Mouse (Mus musculus) midbrain, embryonic 14.5 days (tissue): ENCODE data around the gene Ndn. TPM values are rescaled to one million over a fixed set of nuclear protein-coding genes. Genes with fewer than 3 reads are reported as not detected.

Experiments
- ATAC-seq: fragments of 200-750 bp; cut with Nextera tagmentation; 2 replicates; pipeline ENCODE4 v1.8.0; 2017; ENCODE audit warnings: moderate number of reproducible peaks, moderate library complexity; ENCODE audit not compliant: low FRiP score, low TSS enrichment
- DNase-seq: peaks from one replicate; pipeline ENCODE4 v3.0.0-alpha.2; 2015
- H3K27ac ChIP-seq: fragments of 300-500 bp; sonication (generic); replicated peaks from 2 replicates; pipeline ENCODE4 v1.5.1; 2014; ENCODE audit warnings: mild to moderate bottlenecking, low read depth, low read length, moderate library complexity
- H3K27me3 ChIP-seq: fragments of 300-500 bp; sonication (generic); 2 replicates; pipeline ENCODE4 v1.6.1; 2014; ENCODE audit warnings: low read length, control low read depth, mixed read lengths; ENCODE audit not compliant: control insufficient read depth, insufficient read depth
- H3K36me3 ChIP-seq: fragments of 300-500 bp; sonication (generic); 2 replicates; pipeline ENCODE4 v1.6.1; 2014; ENCODE audit warnings: low read length, control low read depth; ENCODE audit not compliant: control insufficient read depth, insufficient read depth
- H3K4me1 ChIP-seq: fragments of 300-500 bp; sonication (generic); 2 replicates; pipeline ENCODE4 v1.6.1; 2014; ENCODE audit warnings: mild to moderate bottlenecking, antibody characterized with exemption, low read length, control low read depth; ENCODE audit not compliant: control insufficient read depth, insufficient read depth
- H3K4me2 ChIP-seq: fragments of 300-500 bp; sonication (generic); 2 replicates; pipeline ENCODE4 v1.6.1; 2014; ENCODE audit warnings: mild to moderate bottlenecking, low read length, moderate library complexity
- H3K4me3 ChIP-seq: fragments of 300-500 bp; sonication (generic); replicated peaks from 2 replicates; pipeline ENCODE4 v1.5.1; 2014; ENCODE audit warnings: low read depth, low read length
- H3K9ac ChIP-seq: fragments of 300-500 bp; sonication (generic); replicated peaks from 2 replicates; pipeline ENCODE4 v1.6.1; 2014; ENCODE audit warnings: mild to moderate bottlenecking, low read length, moderate library complexity
- H3K9me3 ChIP-seq: fragments of 300-500 bp; sonication (generic); 2 replicates; pipeline ENCODE4 v1.6.1; 2016; ENCODE audit warnings: low read length, control low read depth, mixed read lengths; ENCODE audit not compliant: control insufficient read depth
- WGBS: fragments of 180-500 bp; shearing (Covaris S2); extraction: QIAGEN DNeasy Blood & Tissue Kit; methylation state at CpG from one replicate; pipeline ENCODE4 v1.1.7; 2014; 5-methylcytosine and 5-hydroxymethylcytosine counted together
- polyA plus RNA-seq: library from polyadenylated mRNA; unstranded; fragments of >200 nt; fragmentation: Nextera tagmentation; extraction: Ambion mirVana; gene quantifications from 2 replicates; pipeline ENCODE4 v1.2.1, GENCODE M21; 2014

Gene Ndn
- polyA plus RNA-seq, 1 experiment from 2014 or later = 622 TPM

DNA sequence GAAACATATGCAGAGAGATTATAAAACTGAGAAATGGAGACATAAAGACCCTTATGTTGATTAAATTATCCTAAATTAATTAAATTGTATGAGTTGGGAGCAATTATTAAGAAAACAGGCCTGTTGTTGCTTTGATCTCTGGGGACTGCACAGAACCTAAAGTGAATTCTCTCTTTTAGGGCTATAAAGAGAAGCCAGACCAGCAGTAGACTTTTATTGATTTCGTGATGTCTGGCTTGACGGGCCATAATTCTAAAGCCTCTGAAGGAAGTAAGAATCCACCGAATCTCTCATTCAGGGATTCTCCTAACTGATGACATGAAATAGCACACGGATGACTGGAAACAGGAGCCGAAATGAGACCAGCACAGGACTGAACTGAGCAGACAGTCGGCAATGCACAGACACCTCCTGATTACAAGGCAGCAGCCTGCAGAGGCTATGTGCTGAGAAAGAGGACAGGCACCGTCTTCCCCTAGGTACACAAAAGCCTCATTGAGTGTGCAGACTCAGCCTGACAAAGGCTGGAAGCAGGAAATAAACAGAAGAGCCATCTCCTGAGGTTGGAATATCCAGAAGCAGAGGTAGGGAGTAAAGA lies 18.8 kb downstream of the Ndn start:
- peak overlapping the region; percentile 92 for H3K27ac ChIP-seq
- H3K27me3 ChIP-seq = no peaks in the 10 kb centered on the region
- peak overlapping the region; percentile 58 for H3K9ac ChIP-seq
- ATAC-seq = peak; percentile 55; the same call in 1 of the 2 replicates
- H3K9me3 ChIP-seq = no peaks in the 10 kb centered on the region
- peak overlapping the region; percentile 44 for H3K4me2 ChIP-seq
- H3K36me3 ChIP-seq = no peaks in the 10 kb centered on the region
- peak overlapping the region; percentile 26 for H3K4me3 ChIP-seq
- peak; percentile 68 for DNase-seq
- no peaks in the 10 kb centered on the region for H3K4me1 ChIP-seq
- WGBS = 51% methylated on average over 7 of the region's 7 CpGs

GRCm38 (mm10) chr7:62366730-62367129 lies 20.4 kb downstream of the Ndn start:
- Histone ChIP-seq H3K27ac (peak overlapping the region; percentile 75), H3K36me3 (no peaks in the 10 kb centered on the region), H3K4me1 (no peaks in the 10 kb centered on the region), H3K9me3 (no peaks in the 10 kb centered on the region), H3K9ac (peak overlapping the region; percentile 42; the same call in 1 of the 2 replicates), H3K4me3 (peak overlapping the region; percentile 7; the same call in 1 of the 2 replicates), H3K27me3 (no peaks in the 10 kb centered on the region), H3K4me2 (peak overlapping the region; percentile 46)
- no peak for ATAC-seq
- WGBS = 54% methylated on average over 8 of the region's 8 CpGs
- peak; percentile 67 for DNase-seq

DNA sequence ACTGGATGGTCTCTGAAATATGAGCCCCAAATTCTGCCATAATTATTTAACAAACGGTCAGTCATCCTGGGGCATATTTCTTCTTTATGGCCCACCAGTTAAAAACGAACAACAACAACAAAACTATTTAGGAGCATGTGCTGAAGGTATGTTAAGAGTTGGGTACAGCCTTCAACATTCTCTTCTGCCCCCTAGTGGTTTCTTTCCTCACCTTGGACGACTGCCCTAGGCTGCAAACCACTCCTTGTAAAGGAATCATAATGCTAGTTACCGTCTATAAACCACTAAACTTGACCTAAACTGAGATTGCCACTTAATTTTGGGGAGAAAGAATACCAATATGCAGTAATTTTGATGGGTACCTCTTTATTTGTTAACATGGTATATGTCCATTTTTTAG lies 29.3 kb downstream of the Ndn start:
- 41% methylated on average over 4 of the region's 4 CpGs for WGBS
- peak overlapping the region; percentile 61 for H3K4me2 ChIP-seq
- 0 out of 2 replicates have a peak, but pooled peaks cover 5% of the 10 kb centered on the region for H3K4me1 ChIP-seq
- H3K27me3 ChIP-seq = no peaks in the 10 kb centered on the region
- DNase-seq = peak; percentile 84
- H3K36me3 ChIP-seq = 0 out of 2 replicates have a peak, but pooled peaks cover 3% of the 10 kb centered on the region
- H3K4me3 ChIP-seq = peak overlapping the region; percentile 56; the same call in 1 of the 2 replicates
- no peak overlapping the region for H3K27ac ChIP-seq
- no peak overlapping the region for H3K9ac ChIP-seq
- ATAC-seq = no peak
- H3K9me3 ChIP-seq = peaks cover 13% of the 10 kb centered on the region; the same call in 1 of the 2 replicates

DNA sequence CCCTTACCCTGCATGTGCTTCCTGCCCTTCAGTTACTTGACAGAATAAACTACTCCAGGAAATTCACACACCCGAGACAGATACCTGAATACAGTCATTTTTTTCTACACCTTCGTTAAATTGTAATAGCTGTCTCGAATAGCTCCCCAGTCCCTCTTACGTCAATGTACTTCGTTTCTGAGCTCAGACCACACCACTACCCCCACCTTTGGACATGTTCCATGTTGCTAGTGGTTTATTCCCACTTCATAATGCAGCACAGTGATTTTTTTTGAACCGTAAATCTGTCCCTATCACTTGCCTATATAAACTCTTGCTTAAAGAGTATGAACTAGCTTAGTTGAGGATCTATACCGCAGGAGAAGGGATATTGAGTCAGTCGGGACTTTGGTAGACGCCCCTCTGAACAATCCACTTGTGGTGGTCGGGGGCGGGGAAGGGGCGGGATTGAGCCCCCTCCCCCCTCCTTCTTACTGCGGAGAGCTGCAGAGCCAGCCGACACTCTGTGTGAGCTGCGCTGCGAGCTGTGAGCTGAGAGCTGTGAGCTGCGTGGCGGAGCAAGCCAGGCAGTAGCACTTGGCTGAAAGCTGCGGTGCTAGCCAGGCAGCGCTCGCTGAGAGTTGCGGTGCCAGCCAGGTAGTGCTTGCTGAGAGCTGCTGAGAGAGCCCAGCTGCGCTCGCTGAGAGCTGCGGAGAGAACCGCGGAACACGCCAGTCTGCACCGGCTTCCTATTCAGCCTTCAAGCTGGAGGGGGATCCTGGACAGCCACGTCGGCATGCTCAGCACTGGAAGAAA lies 30.3 kb downstream of the Ndn start, which contains the start of gene Magel2:
Gene Magel2, plus strand, starts transcription at position 501 of the 795 bp plus-strand sequence.
- WGBS = 27% methylated on average over 31 of the region's 31 CpGs
- 0 out of 2 replicates have a peak, but pooled peaks cover 3% of the 10 kb centered on the region for H3K36me3 ChIP-seq
- peak; percentile 90 for DNase-seq
- H3K27ac ChIP-seq = peak within 1 kb of the TSS; percentile 75
- H3K9me3 ChIP-seq = peaks cover 13% of the 10 kb centered on the region
- ATAC-seq = peak; percentile 92
- 0 out of 2 replicates have a peak, but pooled peaks cover 5% of the 10 kb centered on the region for H3K4me1 ChIP-seq
- H3K9ac ChIP-seq = peak within 1 kb of the TSS; percentile 75
- H3K4me2 ChIP-seq = peak within 1 kb of the TSS; percentile 61
- no peaks in the 10 kb centered on the region for H3K27me3 ChIP-seq
- peak within 1 kb of the TSS; percentile 56 for H3K4me3 ChIP-seq

DNA sequence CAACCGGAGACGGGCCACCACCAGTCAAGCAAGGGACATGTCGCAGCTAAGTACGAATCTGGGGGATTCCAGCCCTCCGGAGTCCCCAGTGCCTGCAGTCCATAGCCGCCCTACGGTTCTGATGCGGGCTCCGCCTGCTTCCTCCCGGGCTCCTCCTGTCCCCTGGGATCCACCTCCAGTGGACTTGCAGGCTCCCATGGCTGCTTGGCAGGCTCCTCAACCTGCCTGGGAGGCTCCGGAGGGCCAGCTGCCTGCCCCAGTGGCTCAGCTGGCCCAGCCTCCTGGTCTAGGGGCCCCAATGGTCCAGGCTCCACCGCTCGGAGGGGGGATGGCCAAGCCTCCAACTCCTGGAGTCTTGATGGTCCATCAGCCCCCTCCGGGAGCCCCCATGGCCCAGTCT lies 30.9 kb downstream of the Ndn start:
- H3K36me3 ChIP-seq = 0 out of 2 replicates have a peak, but pooled peaks cover 3% of the 10 kb centered on the region
- H3K27ac ChIP-seq = peak overlapping the region; percentile 75
- peak; percentile 48 for DNase-seq
- H3K4me3 ChIP-seq = peak overlapping the region; percentile 56
- no peaks in the 10 kb centered on the region for H3K27me3 ChIP-seq
- peak overlapping the region; percentile 61 for H3K4me2 ChIP-seq
- peaks cover 13% of the 10 kb centered on the region for H3K9me3 ChIP-seq
- peak overlapping the region; percentile 75 for H3K9ac ChIP-seq
- 44% methylated on average over 14 of the region's 14 CpGs for WGBS
- peak; percentile 38; the same call in 1 of the 2 replicates for ATAC-seq
- H3K4me1 ChIP-seq = 0 out of 2 replicates have a peak, but pooled peaks cover 5% of the 10 kb centered on the region

DNA sequence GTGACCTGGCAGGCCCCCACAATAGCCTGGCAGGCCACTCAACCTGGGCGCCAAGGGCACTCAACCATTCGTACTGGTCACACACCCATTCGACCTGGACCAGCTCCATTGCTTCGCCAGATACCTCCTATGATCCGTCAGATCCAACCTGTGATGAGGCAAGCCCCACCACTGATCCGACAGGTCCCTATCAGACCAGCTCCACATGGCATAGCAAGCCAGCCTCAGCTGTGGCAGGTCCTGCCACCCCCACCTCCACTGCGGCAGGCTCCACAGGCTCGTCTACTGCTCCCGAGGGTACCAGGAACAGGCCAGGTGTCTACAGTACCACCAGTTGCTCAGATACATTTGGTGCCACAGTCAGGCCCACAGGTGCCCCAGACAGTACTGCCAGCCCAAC lies 32.2 kb downstream of the Ndn start:
- no peak for DNase-seq
- no peaks in the 10 kb centered on the region for H3K27me3 ChIP-seq
- WGBS = 89% methylated on average over 9 of the region's 9 CpGs
- peaks cover 13% of the 10 kb centered on the region for H3K9me3 ChIP-seq
- H3K4me3 ChIP-seq = peak overlapping the region; percentile 56
- H3K4me2 ChIP-seq = peak overlapping the region; percentile 61
- no peak overlapping the region for H3K27ac ChIP-seq
- H3K4me1 ChIP-seq = 0 out of 2 replicates have a peak, but pooled peaks cover 5% of the 10 kb centered on the region
- no peak for ATAC-seq
- H3K9ac ChIP-seq = peak overlapping the region; percentile 75; the same call in 1 of the 2 replicates
- 0 out of 2 replicates have a peak, but pooled peaks cover 3% of the 10 kb centered on the region for H3K36me3 ChIP-seq

GRCm38 (mm10) chr7:62382391-62382790 lies 36.0 kb downstream of the Ndn start:
- Histone ChIP-seq H3K36me3 (0 out of 2 replicates have a peak, but pooled peaks cover 3% of the 10 kb centered on the region), H3K4me1 (0 out of 2 replicates have a peak, but pooled peaks cover 5% of the 10 kb centered on the region), H3K9ac (no peak overlapping the region), H3K9me3 (peaks cover 16% of the 10 kb centered on the region), H3K4me2 (no peak overlapping the region), H3K4me3 (no peak overlapping the region), H3K27ac (no peak overlapping the region), H3K27me3 (no peaks in the 10 kb centered on the region)
- 10% methylated on average over 2 of the region's 2 CpGs for WGBS
- peak; percentile 82 for DNase-seq
- no peak for ATAC-seq

DNA sequence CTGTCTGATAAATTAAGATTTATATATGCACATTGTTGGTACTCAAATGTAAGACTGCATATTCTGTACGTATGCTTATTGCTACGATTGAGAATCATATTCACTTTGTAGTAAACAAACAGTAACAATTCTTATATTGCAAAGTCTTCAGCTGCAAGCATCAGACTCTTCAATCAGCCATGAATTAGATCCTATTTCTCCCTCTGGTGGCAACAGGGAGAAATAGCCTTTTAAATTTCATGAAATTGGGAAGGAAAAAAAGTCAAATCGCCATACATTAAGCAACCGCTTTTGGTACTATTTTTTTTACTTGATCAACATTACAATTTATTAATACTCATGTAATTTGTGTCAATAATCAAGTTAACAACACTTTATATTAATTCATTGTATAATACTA lies 41.9 kb downstream of the Ndn start:
- WGBS = 42% methylated on average over 4 of the region's 4 CpGs
- Histone ChIP-seq H3K36me3 (no peaks in the 10 kb centered on the region), H3K4me2 (no peak overlapping the region), H3K27me3 (no peaks in the 10 kb centered on the region), H3K27ac (no peak overlapping the region), H3K4me3 (no peak overlapping the region), H3K9ac (no peak overlapping the region), H3K9me3 (0 out of 2 replicates have a peak, but pooled peaks cover 4% of the 10 kb centered on the region), H3K4me1 (no peaks in the 10 kb centered on the region)
- peak; percentile 60 for DNase-seq
- ATAC-seq = no peak
